Mouse (Mus musculus) retina, embryonic 14.5 days (tissue): ENCODE data around the gene Wnt5b.

ENCODE experiments used
- DNase-seq: peaks from one replicate; pipeline ENCODE4 v3.0.0-alpha.2; 2015; ENCODE audit warnings: low spot score

The Wnt5b gene

GRCm38 (mm10) chr6:119521931-119522391, 22.2 kb downstream of the Wnt5b start:
- DNase-seq = no peak

DNA sequence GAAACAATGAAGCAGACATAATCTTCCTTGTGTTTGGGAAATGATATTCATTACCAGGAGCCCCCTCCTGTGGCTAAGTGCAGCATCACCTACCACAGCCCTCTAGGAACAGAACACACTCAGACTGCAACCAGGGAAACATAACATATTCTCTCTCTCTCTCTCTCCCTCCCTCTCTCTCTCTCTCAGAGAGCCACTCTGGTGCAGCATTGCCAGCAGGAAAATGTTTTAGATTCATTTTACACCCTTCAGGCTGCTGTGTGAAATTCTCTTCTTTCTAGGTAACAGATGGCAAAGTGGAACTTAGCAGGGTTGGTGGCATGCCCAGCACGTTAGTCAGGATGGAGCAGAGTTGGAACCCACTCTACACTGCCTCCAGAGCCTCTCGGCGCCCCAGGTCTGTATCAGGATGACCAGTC, 22.7 kb downstream of the Wnt5b start:
- no peak for DNase-seq

DNA sequence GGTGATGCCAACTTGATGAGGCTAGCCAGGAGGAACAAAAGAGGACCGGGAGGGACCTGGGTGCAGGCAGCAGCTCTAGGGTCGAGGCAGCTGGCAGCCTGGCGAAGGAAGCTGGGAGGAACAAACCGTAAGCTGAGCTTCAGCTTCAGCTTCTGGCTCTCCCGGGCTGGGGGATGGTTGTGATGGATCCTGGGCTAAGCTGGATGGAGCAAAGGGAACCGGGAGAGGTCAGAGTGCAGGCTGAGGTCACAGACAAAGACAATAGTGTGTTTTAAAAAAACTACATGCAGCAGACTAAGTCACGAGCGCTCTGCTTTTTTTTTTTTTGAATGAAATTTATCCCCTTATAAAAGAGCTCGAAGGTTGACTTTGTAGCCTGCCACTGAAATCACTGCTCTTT, 23.4 kb downstream of the Wnt5b start:
- DNase-seq = no peak

- DNase-seq = no peak
Measured at GRCm38 (mm10) chr6:119514085-119514484, 30.1 kb downstream of the Wnt5b start.

- DNase-seq = no peak
Measured at GRCm38 (mm10) chr6:119513452-119513851, 30.7 kb downstream of the Wnt5b start.

GRCm38 (mm10) chr6:119512701-119513100, 31.4 kb downstream of the Wnt5b start:
- peak; percentile 20 for DNase-seq

DNA sequence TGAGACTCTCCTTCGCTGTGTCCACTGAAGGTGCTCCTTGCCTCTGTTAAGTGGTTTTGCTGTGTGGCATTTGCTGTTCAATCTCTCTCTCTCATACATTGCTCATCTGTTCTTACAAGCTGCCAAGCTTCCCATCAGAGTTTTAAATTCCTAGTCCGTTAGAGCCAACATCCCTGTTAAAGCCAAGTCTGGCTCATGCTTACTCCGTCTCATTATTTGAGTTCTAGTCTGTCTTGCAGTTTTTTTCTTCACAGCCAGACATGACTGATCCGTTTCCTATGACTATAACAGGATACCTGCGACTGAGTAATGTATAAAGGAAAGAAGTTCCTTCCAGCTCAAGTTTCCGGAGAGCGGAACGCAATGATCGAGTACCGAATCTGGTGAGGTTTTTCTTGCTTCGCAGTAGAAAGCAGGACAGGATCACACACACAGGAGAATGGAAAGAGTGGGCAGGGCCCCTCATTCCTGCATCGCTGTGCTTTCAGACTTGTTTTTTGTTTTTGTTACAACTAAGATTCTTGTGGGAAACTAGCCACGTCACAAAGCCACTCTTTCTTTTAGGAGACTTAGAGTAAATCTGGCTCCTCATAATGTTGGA, 34.6 kb downstream of the Wnt5b start:
- no peak for DNase-seq

- no peak for DNase-seq
Measured at GRCm38 (mm10) chr6:119508634-119509375, 35.3 kb downstream of the Wnt5b start.

GRCm38 (mm10) chr6:119508221-119508620, 35.9 kb downstream of the Wnt5b start:
- no peak for DNase-seq

DNA sequence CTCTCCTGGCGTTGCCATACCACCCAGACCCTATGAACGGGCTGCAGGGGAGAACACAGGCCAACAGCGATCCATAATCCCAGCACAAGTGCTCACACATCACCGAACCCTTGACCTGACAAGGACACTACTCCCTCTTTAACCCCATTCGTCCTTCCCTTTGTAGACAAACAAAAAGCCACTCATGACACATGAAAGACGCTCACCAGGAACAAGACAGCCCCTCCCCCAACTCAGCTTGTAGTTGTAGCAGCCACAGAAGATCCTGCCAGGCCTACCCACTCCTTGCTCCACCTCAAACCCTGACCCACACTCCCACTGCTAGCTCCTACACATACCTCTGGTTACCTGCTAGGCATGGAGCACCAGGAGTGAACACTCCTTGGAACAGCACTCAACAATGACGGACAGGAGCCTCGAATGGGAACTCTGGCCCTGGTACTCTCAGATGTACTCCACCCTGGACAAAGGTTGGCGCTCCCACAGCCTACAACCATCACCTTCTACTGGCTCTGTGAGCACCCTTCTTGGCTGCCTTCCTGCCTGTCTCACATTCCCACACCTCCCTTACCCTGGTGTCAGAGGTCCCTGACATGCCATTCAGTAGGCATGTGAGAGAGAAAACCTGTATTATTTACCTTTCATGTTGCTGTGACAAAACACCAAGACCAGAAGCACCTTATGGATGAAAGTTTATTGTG, 38.5 kb downstream of the Wnt5b start:
- DNase-seq = no peak

- no peak for DNase-seq
Measured at GRCm38 (mm10) chr6:119504756-119505155, 39.4 kb downstream of the Wnt5b start.

DNA sequence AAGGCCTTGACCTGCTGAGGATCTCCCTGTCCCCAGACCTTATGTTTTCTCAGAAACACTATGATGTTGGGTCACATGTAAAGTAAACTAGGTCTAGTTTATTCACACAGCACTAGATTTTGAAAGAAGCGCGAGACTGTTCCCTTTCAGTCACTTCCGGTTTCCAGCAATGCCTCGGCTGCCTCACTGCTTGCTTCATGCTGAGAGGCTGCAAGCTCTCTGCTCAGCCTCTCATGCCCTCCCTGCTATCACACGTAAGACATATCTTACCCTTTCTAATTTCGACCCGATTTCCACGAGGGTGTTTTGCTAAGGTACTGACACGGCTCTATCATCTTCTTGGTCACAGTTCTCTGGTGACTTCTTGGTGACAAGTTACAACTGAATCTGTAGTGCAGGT, 42.1 kb downstream of the Wnt5b start:
- DNase-seq = no peak

- no peak for DNase-seq
Measured at GRCm38 (mm10) chr6:119500086-119500485, 44.1 kb downstream of the Wnt5b start.

GRCm38 (mm10) chr6:119499271-119499670, 44.9 kb downstream of the Wnt5b start:
- DNase-seq = peak; percentile 65

GRCm38 (mm10) chr6:119492630-119493014, 51.5 kb downstream of the Wnt5b start:
- peak; percentile 59 for DNase-seq

DNA sequence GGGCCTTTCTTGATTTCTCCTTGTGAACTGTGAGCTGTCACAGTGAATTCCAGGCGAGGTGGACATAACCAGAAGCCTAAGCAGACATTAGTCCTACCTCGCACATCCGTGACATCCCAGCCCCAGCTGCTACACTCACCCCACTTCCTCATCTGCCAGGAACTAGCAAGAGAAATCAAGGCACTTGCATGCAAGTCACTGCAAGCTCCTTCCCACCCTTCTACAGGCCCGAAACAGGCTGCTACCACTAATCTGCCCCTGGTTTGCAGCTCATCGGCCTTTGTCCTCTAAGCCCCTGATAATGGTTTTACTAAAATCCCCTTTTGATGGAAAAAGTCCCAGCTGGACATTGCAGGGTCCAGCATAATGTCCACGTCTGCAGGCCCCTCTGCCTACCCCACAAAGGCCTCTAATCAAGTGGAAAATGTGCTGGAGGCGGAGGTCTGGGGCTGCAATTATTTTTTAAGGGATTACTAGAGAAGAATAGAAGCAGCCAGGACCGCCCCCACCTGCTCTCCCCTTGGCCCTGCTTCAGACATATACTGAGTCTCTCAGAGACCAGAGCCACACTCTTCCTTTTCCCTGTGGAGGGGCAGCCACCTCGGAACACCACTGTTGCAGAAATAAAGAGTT, 52.0 kb downstream of the Wnt5b start:
- DNase-seq = peak; percentile 73

DNA sequence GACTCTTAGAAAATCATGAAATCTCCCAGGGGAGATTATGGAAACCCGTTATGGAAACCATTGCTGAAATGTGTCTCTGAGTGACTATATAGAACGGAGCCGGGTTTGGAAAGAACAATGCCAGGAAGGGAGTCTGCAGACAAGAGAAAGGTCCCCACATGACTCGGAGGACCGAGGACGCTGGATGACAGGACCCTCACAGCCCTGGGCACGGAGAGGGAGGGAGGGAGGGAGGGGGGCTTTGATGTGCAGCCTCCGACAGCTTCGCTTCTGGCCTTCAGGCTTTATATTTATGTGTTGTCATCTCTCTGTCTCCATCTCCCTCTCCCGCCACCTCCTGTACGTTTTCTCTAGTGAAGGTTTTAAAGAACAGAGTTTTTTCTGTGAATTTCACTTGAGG, 53.1 kb downstream of the Wnt5b start:
- peak; percentile 49 for DNase-seq

GRCm38 (mm10) chr6:119490549-119490948, 53.6 kb downstream of the Wnt5b start:
- no peak for DNase-seq

GRCm38 (mm10) chr6:119489765-119490164, 54.4 kb downstream of the Wnt5b start:
- DNase-seq = peak; percentile 92

GRCm38 (mm10) chr6:119487619-119488018, 56.5 kb downstream of the Wnt5b start:
- no peak for DNase-seq

- DNase-seq = no peak
Measured at GRCm38 (mm10) chr6:119487085-119487458, 57.1 kb downstream of the Wnt5b start.

GRCm38 (mm10) chr6:119486381-119487084, 57.6 kb downstream of the Wnt5b start:
- DNase-seq = peak; percentile 24
